ENCODE assay signal across 8 mouse cellular contexts in genomic region chr11:33512854-33513375, GRCm38 (mm10). TPM values are rescaled to one million over a fixed set of nuclear protein-coding genes. Genes with fewer than 3 reads are reported as not detected.
DNase-seq lines count a peak whose midpoint lies in the region; ATAC-seq and TF ChIP-seq lines count a peak whose summit lies in the region.

No protein-coding gene starts in this region.

- H3K36me3 ChIP-seq in E14TG2a.4 (ENCODE audit: insufficient read depth, low read length): peaks cover 31% of the 10 kb centered on the region
- no peaks in the 10 kb centered on the region for H3K36me3 ChIP-seq in heart, embryonic 10.5 days
- no peaks in the 10 kb centered on the region for H3K36me3 ChIP-seq in limb, embryonic 12.5 days
- no peaks in the 10 kb centered on the region for H3K36me3 ChIP-seq in midbrain, embryonic 13.5 days
- no peaks in the 10 kb centered on the region for H3K36me3 ChIP-seq in stomach, embryonic 14.5 days (ENCODE audit: control insufficient read depth, insufficient read depth, low read length)

- peaks cover 67% of the 10 kb centered on the region for H3K4me1 ChIP-seq in E14TG2a.4 (replicated peaks; ENCODE audit: low read depth, low read length)
- peaks cover 5% of the 10 kb centered on the region; the same call in 1 of the 2 replicates for H3K4me1 ChIP-seq in heart, embryonic 10.5 days
- H3K4me1 ChIP-seq in limb, embryonic 12.5 days (replicated peaks): no peaks in the 10 kb centered on the region
- H3K4me1 ChIP-seq in midbrain, embryonic 13.5 days (replicated peaks): peaks cover 8% of the 10 kb centered on the region
- no peaks in the 10 kb centered on the region for H3K4me1 ChIP-seq in stomach, embryonic 14.5 days (ENCODE audit: control insufficient read depth, insufficient read depth, low read length)

- H3K4me2 ChIP-seq in limb, embryonic 12.5 days: peak overlapping the region; percentile 60
- H3K4me2 ChIP-seq in midbrain, embryonic 13.5 days (replicated peaks): peak overlapping the region; percentile 64
- peak overlapping the region; percentile 46 for H3K4me2 ChIP-seq in stomach, embryonic 14.5 days (replicated peaks; ENCODE audit: low read depth, low read length)

- no peaks in the 10 kb centered on the region for H3K27me3 ChIP-seq in E14TG2a.4 (ENCODE audit: insufficient read depth, low read length)
- no peaks in the 10 kb centered on the region for H3K27me3 ChIP-seq in heart, embryonic 10.5 days (ENCODE audit: insufficient read depth, poor library complexity, severe bottlenecking)
- H3K27me3 ChIP-seq in limb, embryonic 12.5 days: no peaks in the 10 kb centered on the region
- no peaks in the 10 kb centered on the region for H3K27me3 ChIP-seq in midbrain, embryonic 13.5 days
- no peaks in the 10 kb centered on the region for H3K27me3 ChIP-seq in stomach, embryonic 14.5 days (ENCODE audit: control insufficient read depth, insufficient read depth, low read length)

- peak; percentile 68 for ATAC-seq in erythroid progenitor cell, adult 5-6 weeks (replicated peaks; ENCODE audit: low FRiP score, poor library complexity, severe bottlenecking)
- peak; percentile 91 for ATAC-seq in limb, embryonic 12.5 days (ENCODE audit: insufficient number of reproducible peaks, insufficient read depth, low FRiP score, low TSS enrichment, low read depth)
- peak; percentile 92 for ATAC-seq in midbrain, embryonic 13.5 days
- peak; percentile 85 for ATAC-seq in stomach, embryonic 14.5 days (ENCODE audit: insufficient number of reproducible peaks, insufficient read depth, low FRiP score, low read depth)

- peak; percentile 31 for DNase-seq in c-Kit-negative CD71-positive TER-119-positive erythroid progenitor cells, embryonic 14.5 days (ENCODE audit: low read depth, low spot score)
- peak; percentile 91 for DNase-seq in heart, embryonic 10.5 days (ENCODE audit: low spot score)
- peak; percentile 12 for DNase-seq in kidney, adult 9 months

- under 1% methylated on average over 43 of the region's 43 CpGs for WGBS in heart, embryonic 10.5 days
- WGBS in limb, embryonic 12.5 days: under 1% methylated on average over 43 of the region's 43 CpGs
- under 1% methylated on average over 43 of the region's 43 CpGs for WGBS in midbrain, embryonic 13.5 days
- under 1% methylated on average over 43 of the region's 43 CpGs for WGBS in stomach, embryonic 14.5 days

- TF ChIP-seq CTCF in E14TG2a.4 (conservative IDR thresholded peaks at IDR 0.05; ENCODE audit: low read length): peak; percentile 23

- H3K4me3 ChIP-seq in E14TG2a.4 (replicated peaks; ENCODE audit: low read length): peak overlapping the region; percentile 99
- H3K4me3 ChIP-seq in heart, embryonic 10.5 days: peak overlapping the region; percentile 97
- peak overlapping the region; percentile 93 for H3K4me3 ChIP-seq in limb, embryonic 12.5 days (replicated peaks)
- peak overlapping the region; percentile 86 for H3K4me3 ChIP-seq in midbrain, embryonic 13.5 days (replicated peaks)
- H3K4me3 ChIP-seq in stomach, embryonic 14.5 days (ENCODE audit: low read depth, low read length): peak overlapping the region; percentile 72

- no peaks in the 10 kb centered on the region for H3K9me3 ChIP-seq in E14TG2a.4 (ENCODE audit: low read length)
- no peaks in the 10 kb centered on the region for H3K9me3 ChIP-seq in heart, embryonic 10.5 days
- H3K9me3 ChIP-seq in limb, embryonic 12.5 days: no peaks in the 10 kb centered on the region
- no peaks in the 10 kb centered on the region for H3K9me3 ChIP-seq in midbrain, embryonic 13.5 days
- H3K9me3 ChIP-seq in stomach, embryonic 14.5 days (ENCODE audit: control insufficient read depth, low read depth, low read length): no peaks in the 10 kb centered on the region

- peak overlapping the region; percentile 86 for H3K9ac ChIP-seq in limb, embryonic 12.5 days (replicated peaks)
- peak overlapping the region; percentile 89 for H3K9ac ChIP-seq in midbrain, embryonic 13.5 days (replicated peaks)
- peak overlapping the region; percentile 59 for H3K9ac ChIP-seq in stomach, embryonic 14.5 days (replicated peaks; ENCODE audit: low read depth, low read length)

- peak overlapping the region; percentile 96 for H3K27ac ChIP-seq in heart, embryonic 10.5 days
- peak overlapping the region; percentile 90 for H3K27ac ChIP-seq in limb, embryonic 12.5 days
- H3K27ac ChIP-seq in midbrain, embryonic 13.5 days: peak overlapping the region; percentile 89
- H3K27ac ChIP-seq in stomach, embryonic 14.5 days (ENCODE audit: low read length): peak overlapping the region; percentile 55

RNA-seq across cellular contexts. Expression of gene Ranbp17, which starts 0.6 kb away (rescaled TPM):
- 2.5 and 6.7 TPM in 2 replicates for total RNA-seq in erythroid progenitor cell, adult 5-6 weeks (2015; ENCODE audit: low replicate concordance)
- total RNA-seq in erythroid progenitor cell, adult 5-6 weeks (2017; ENCODE audit: low replicate concordance): 5.1 and 5.8 TPM in 2 replicates
- polyA plus RNA-seq in heart, embryonic 10.5 days (2016; fragmentation: Nextera tagmentation; extraction: Ambion mirVana): 7.9 and 8.2 TPM in 2 replicates
- polyA plus RNA-seq in limb, embryonic 12.5 days (2016; fragmentation: Nextera tagmentation; extraction: Ambion mirVana): 11.0 and 12.2 TPM in 2 replicates
- polyA plus RNA-seq in midbrain, embryonic 13.5 days (2015; fragmentation: Nextera tagmentation; extraction: Ambion mirVana): 8.9 and 9.0 TPM in 2 replicates
- 8.3 and 11.1 TPM in 2 replicates for polyA plus RNA-seq in stomach, embryonic 14.5 days (2014; fragmentation: Nextera tagmentation; extraction: Ambion mirVana)

Comparison
In these comparisons a context has a peak if more than half of its experiments do, and no peak if none do; other contexts are left out.
1. Peak in every context shown above with its lines: DNase-seq, ATAC-seq, H3K4me3 ChIP-seq and H3K27ac ChIP-seq.
2. DNase-seq: peak in every context shown above with its lines; median percentile 91 in heart, embryonic 10.5 days; 31 in c-Kit-negative CD71-positive TER-119-positive erythroid progenitor cells, embryonic 14.5 days; 12 in kidney, adult 9 months.